Mouse (Mus musculus): ENCODE results near the gene Gcdh.
"Not testable (repeated sequence)": the region's sequence is repeated elsewhere in the genome, so short reads cannot be mapped to it uniquely, and the experiment has no call there.

Gcdh gene

DNA sequence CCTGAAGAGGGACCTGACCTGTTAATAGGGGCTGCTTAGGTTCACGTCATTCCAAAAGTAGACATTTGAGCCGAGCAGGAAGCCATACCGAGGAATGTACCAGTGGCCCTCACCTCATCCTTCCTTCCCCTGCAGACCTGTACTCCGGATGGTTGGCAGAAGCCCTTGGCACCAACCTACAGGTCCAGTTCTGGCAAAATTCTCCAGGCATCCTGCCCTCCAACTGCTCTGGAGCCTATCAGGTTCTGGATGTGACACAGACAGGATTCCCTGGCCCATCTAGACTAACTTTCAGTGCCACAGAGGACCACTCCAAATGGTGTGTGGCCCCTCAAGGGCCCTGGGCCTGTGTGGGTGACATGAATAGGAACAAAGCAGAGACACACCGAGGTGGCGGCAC, 16.8 kb upstream of the Gcdh start:
- DNase-seq (ENCODE audit: low spot score): no peak

DNA sequence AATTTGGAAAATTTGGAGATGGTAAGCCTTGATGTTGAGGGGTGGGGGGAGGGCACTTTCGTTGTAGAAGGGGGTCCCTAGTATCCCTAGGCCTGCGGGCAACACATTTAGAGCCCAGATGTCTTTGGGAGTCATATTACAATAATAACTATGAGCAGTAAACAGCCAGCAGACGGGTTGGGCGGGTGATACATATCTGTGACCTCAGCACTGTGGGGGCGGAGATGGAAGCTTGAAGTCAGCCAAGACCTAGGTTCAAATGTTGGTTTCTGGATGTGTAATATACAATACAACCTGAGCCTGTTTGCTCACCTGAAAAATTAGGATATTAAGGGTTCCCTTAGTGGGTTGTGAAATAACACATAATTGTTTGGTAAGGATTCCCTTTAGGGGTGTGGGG, 16.2 kb upstream of the Gcdh start:
- DNase-seq (ENCODE audit: low spot score): peak; percentile 33

DNA sequence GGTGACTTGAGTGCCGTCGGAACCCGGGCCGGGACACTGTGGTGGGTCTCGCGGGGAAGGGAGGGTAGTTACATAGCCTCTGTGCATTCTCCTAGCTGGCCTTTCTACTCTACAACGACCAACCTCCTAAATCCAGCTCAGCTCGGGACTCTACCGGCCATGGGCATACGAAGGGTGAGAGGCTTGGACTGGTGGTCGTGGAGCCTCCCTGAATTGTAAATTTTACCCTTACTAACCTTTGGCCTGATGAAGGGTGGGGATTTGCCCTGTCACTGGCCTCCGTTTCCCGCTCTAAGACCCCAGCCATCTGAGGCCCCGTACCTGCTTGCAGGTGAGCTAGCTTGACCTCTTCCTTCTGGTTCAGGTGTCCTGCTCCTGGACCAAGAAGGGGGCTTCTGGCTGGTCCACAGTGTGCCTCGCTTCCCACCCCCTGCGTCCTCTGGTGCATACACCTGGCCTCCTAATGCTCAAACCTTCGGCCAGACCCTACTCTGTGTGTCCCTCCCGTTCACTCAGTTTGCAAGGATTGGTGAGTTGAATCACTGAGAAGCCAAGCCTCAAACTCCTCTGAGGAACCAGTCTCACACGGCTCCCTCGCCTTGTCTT, 15.5 kb upstream of the Gcdh start:
- no peak for DNase-seq (ENCODE audit: low spot score)

DNA sequence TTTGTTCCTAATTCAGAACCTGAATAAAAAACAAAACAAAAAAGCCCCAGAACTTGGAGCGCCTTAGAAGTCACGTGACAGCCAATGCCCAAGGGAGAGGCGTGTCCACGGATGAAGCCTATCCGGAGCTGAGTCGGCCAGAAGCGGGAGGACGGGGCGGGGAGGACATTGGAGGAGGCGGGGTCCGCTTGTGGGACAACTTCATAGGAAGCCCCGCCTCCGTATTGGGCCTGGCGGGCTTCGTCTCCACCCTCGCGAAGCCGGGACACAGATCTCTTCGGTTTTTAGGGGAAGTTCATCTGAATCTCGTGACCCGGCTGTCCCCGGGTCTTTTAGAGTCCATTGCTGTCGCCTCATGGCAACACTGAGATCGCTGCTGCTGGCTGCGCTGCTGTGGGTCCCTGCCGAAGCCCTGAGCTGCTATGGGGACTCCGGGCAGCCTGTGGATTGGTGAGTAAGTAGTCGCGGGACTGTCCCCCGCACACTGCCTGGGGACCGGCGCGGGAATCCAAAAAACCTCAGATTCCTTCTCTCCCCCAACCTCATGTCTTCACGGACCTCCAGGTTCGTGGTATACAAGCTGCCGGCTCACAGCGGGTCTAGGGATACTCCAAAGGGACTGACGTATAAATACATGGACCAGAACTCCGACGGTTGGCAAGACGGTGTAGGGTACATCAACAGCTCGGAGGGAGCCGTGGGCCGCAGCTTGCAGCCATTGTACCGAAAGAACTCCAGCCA, 14.9 kb upstream of the Gcdh start, which contains the start of gene Dnase2a:
Gene Dnase2a, plus strand, starts transcription at position 140 of the 741 bp plus-strand sequence.
- peak; percentile 94 for DNase-seq (ENCODE audit: low spot score)

DNA sequence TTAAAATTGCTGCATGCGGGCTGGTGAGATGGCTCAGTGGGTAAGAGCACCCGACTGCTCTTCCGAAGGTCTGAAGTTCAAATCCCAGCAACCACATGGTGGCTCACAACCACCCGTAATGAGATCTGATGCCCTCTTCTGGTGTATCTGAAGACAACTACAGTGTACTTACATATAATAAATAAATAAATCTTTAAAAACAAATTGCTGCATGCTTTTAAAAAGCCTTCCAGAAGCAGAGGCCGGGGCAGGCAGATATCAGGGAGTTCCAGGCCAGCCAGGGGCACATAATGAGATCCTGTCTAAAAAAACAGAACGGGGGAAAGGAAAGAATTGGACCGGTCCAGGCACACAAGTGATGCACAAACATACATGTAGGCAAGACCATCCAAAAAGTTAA, 14.3 kb upstream of the Gcdh start:
- DNase-seq (ENCODE audit: low spot score): not testable (repeated sequence)

DNA sequence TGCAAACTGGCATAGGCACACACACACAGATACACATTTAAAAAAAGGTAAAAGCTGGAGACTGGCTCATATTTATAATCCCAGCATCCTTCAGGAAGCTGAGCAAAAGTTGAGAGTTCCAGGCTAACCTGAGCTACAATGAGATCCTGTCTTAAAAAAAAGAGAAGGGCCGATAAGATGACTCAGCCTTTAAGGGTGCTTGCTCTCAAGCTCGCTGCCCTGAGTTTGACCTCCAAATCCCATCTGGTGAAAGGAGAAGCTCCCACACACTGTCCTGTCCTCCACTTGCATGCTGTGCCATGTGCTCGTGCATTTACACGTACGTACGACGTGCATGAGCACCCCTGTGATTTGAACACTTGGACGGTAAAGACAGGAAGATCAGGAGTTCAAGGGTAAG, 13.8 kb upstream of the Gcdh start:
- DNase-seq (ENCODE audit: low spot score): no peak

DNA sequence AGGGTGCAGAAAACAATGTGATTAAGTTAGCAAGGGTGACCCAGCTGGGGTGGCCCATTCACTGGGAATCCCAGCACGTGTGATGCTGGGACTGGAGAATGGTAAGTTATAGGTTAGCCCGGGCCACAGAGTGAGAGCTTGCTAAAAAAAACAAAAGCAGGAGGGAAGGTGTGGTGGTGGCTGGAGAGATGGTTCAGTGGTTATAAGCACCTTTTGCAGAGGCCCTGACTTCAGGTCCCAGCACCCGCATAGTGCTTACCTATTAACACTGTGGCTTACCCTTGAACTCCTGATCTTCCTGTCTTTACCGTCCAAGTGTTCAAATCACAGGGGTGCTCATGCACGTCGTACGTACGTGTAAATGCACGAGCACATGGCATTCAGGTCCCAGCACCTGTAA, 13.3 kb upstream of the Gcdh start:
- DNase-seq (ENCODE audit: low spot score): no peak

DNA sequence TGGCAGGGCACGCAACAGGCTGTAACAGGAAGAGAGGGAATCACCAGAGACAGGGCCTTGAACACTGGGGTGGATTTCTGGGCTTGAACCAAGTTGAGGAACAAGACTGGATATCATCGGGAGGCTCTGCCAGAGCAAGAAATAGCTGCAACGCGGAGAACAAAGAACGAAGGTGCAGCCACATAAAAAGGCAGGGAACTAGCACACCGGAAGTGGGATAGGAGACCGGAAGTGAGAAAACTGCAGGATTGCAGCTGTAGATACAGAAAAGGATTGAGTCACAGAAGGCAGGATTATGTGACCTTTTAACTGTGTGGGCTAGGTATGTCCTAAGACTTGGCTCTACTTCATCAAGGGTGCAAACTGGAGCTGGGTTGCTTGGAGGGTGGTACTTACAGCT, 10.6 kb upstream of the Gcdh start:
- DNase-seq (ENCODE audit: low spot score): no peak

DNA sequence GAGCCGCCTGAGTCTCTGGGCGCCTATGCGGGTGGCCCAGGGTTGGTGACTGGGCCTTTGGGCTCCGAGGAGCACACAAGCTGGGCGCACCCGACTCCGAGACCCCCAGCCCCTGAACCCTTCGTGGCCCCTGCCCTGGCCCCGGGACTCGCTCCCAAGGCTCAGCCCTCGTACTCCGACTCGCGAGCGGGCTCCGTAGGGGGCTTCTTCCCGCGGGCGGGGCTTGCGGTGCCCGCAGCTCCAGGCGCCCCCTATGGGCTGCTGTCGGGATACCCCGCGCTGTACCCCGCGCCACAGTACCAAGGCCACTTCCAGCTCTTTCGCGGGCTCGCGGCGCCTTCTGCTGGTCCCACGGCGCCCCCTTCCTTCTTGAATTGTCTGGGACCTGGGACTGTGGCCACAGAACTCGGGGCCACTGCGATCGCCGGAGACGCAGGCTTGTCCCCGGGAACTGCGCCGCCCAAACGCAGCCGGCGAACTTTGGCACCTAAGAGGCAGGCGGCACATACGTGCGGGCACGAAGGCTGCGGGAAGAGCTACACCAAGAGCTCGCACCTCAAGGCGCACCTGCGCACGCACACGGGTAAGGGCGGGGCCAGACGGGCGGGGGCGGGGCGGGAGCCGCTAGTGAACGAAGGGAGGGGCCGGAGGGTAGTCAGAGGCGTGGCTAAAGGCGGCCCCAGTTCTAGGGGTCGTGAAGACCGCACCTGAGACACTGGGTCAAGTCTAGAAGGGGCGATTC, 9.4 kb upstream of the Gcdh start:
- DNase-seq (ENCODE audit: low spot score): peak; percentile 83

DNA sequence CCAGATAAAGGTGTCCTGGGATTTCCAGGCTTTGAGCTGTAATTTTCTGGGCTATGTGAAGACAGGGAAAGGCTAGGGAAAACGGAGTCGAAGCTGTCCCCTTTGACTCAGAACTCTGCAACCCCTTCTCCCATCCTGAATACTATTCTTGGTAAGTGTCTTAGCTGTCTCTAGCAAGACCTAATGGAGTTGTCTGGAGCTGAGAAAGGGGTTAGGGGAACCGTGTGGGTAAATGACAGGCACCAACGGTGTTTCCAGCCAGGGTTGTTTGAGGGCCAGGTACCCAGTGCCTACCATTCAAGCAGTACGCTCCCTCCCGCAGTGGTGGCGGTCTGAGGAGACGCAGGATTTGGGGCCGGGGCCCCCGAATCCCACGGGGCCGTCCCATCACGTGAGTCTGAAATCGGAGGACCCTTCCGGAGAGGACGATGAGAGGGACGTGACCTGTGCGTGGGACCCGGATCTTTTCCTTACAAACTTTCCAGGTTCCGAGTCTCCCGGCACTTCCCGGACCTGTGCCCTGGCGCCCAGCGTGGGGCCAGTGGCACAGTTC, 8.7 kb upstream of the Gcdh start:
- no peak for DNase-seq (ENCODE audit: low spot score)

DNA sequence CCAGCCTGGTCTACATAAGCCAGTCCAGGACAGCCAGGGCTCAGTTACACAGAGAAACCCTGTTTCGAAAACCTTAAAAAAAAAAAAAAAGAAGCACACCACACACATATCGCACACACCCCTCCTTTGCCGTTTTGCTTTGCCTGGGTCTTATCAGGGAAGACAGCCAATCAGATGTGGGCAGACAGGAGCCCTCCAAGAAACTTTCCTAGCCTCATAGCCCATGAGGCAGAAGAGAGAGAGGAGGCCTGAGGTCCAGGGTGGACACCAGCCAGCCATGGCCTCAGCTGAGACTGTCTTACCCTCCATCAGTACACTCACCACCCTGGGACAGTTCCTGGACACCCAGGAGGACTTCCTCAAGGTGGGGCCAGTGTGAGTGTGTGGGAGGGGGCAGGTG, 8.0 kb upstream of the Gcdh start, which contains the start of gene Klf1:
Gene Klf1, plus strand, starts transcription at position 177 of the 400 bp plus-strand sequence.
- DNase-seq (ENCODE audit: low spot score): peak; percentile 48

DNA sequence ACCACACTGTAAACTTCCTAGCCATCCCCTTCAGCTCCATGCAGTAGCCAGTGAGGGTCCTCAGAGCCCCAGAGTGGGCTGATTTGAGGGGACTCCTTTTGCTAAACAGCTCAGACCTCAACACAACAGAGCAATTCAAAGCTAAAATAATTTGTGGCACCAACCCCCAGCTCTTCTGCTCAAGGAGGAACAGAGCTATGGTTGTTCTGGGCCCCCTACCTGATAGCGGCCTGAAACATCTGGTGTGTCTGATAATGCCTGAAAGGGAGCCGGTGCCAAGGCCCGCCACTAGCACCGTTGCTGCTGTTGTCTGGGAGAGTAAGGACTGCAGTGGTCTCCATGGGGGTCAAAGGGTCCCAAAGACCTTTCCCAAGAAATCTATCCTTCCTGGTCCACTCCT, 7.3 kb upstream of the Gcdh start:
- peak; percentile 70 for DNase-seq (ENCODE audit: low spot score)

DNA sequence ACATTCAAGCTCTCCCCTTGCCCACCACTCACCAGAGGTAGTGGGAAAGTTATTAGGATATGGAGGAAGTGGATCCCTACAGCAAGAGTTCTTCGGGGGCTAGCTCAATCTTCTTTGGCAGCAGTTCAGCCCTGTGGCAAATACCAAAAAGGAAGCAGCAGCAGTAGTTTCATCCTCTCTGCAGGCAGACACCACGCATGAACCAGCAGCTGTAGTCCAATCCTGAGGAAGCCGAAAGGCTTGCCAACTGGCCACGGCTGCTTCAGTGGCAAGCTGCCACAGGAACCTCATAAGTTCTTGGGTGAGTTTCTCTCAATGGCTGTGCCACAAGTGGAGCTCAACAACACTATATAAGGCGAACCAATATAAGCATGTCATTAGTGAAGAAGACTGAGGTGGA, 2.2 kb upstream of the Gcdh start:
- DNase-seq (ENCODE audit: low spot score): no peak

DNA sequence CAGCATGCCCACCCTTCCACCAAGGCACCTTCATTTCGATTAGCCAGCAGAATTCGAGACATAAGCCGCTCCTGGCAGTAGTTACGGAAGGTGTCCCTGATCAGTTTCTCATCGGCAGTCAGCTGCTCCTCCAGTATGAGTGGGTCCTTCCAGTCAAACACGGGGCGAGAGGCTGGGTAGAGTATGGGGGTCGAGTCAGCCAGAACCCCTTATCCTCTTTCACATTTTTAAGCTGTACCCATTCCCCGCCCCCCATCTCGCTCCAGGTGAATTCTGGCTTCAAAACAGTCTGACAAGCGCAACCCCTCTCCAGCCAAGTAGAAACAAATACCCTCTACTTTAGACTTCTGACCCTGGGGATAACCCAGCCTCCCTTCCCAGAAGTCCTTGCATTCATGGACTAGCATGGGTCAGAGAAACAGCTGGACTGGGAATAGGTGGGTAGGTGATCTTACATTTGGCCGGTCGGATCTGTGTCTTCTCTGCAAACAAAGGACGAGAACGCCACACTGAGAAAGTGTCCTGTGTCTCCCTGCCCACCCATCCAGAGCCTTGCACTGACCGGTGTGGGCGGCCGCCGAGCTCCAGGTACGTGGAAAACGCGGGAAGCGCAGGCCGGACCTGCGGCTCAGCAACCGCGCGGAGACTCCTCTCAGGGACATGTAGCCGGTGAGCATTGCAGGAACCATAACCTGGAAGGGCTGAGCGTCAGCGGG, 570 bp downstream of the Gcdh start:
- no peak for DNase-seq (ENCODE audit: low spot score)

DNA sequence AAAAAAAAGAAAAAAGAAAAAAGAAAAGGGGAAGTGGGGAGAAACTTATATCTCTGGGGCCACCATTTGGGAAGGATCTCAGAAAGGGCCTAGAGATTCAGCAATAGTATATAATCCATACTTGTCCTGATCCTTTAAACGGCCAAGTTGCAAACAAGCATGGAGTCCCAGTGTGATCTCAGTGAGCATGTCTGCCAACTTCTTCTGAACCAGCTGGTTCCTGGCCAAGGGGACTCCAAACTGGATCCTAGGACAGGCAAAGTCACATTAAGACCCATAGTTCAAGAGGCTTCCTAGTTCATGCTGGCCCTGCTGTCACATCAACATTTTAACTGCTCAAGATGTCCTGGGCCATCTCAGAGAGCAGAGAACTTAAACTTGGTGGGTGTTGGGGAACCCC, 4.6 kb downstream of the Gcdh start:
- no peak for DNase-seq (ENCODE audit: low spot score)

DNA sequence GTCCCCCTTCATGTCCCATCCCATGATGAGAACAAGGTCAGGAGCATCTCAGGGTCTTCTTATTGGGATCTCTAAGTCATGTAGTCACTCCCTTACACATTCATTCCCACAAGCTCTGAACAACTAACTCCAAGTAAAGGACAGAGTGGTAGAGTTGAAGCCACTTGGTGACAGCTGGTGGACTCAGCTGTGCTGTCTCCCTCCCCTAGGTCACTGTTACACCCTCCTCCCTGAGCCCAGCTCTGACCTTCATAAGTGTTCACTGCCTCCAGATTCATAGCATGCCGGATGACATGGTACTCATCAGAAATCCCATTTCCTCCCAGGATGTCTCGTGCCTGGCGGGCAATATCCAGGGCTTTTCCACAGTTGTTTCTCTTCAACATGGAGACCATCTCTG, 5.4 kb downstream of the Gcdh start:
- DNase-seq (ENCODE audit: low spot score): no peak

DNA sequence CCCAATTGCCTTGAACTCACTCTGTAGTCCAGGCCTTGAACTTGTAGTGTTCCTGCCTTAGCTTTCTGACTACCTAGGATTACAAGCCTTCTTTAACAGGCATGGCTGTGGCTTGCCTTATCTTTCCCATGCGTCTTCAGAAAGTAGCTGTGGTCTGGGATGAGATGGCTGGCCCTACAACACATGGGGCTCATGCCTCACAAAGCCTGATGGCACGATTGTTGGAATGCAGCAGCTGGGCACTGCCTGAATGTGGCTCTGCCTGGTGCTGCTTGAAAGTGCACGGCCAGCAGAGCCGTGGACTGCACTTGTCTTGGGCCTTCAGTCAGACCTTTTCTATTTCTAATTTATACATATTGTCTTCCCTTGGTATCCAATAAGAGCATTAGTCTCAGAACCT, 9.0 kb downstream of the Gcdh start:
- no peak for DNase-seq (ENCODE audit: low spot score)

DNA sequence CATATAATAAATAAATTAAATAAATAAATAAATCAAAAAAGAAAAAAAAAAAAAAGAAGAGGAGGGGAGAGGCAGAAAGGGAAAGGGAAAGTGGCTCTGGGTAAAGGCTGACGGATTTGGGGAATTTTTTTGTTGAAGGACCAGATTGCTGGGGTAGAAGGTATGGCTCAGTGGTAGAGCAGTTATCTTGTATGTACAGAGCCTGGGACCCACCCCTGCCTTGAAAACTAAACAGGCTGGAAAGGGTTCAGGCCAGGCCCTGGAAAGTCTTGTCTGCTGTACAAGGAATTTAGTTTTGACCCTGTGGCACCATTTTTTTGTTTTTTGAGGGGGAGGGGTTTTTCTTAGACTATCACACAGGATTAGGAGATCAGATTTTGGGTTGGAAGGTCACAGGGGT, 14.8 kb downstream of the Gcdh start:
- no peak for DNase-seq (ENCODE audit: low spot score)

DNA sequence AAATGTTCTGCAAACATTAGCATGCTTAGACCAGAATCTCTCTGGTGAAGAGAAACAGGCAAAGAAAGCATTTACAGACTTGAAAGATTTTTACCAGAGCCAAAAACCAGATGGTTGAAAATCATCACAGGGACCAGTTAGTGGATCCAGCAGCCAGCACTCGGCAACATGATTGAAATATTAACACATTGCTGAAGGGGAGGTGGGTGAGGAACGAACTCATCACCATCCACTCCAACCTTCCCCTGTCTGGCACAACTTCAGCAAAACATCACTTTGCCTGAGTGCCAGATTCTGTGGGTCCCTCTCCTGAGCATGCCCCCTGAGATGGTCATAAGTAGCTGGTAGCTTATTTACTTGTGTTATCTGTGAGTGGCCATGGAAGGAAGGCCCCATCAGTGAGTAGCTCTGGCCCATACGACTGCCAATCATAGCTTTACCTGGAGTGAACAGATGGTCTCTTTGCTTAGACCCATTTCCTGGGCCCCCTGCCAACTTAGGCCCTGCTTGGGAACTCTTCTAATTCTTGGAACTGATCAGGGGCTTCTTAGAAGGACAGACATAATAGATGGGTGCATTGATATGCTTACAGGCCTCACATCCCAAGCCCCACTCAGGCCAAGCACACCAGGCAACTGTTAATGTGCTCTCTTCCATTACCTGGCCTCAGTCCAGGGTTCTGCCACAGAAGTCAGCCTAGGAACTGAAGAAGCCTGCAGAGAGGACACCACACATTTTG, 16.3 kb downstream of the Gcdh start:
- no peak for DNase-seq (ENCODE audit: low spot score)

DNA sequence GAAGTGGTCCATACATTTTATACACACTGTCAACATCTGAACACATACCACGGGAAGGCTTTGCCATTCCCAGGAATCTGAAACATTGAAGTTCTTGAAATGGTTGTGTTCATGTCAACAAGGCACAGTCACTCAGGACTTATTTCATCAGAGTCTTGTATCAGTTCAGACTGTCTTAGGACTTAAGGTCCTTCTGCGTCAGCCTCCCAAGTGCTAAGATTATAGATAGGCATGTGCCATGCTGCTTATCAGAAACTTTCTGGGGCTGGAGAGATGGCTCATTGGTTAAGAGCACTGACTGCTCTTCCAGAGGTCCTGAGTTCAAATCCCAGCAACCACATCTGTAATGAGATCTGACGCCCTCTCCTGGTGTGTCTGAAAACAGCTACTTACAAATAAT, 19.4 kb downstream of the Gcdh start:
- DNase-seq (ENCODE audit: low spot score): no peak

DNA sequence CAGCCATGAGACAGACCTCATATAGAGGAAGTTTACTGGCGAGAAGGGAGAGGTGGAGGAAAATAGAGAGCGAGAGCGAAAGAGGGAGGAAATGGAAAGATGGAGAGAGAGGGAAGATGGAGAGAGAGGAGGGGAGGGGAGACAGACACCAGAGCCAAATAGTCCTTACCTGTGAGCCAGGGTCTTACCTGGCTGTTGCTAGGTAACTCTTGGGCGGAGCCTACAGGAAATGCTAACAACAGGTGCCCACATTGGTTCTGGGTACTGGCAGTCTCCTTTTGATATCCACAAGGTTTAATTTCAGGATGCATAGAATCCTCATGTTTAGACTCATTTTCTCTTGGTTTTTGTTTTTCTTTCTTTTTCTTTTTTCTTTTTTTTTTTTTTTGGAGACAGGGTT, 20.7 kb downstream of the Gcdh start:
- DNase-seq (ENCODE audit: low spot score): no peak
